Mouse (Mus musculus) embryonic facial prominence, embryonic 12.5 days (tissue): ENCODE results near the gene Rab38. TPM values are rescaled to one million over a fixed set of nuclear protein-coding genes. Genes with fewer than 3 reads are reported as not detected.

Experiments used
- ATAC-seq: fragments of 200-750 bp; cut with Nextera tagmentation; 2 replicates; pipeline ENCODE4 v1.8.0; 2017; ENCODE audit not compliant: insufficient number of reproducible peaks, insufficient read depth, low FRiP score, low TSS enrichment
- H3K27ac ChIP-seq: fragments of 300-500 bp; sonication (generic); 2 replicates; pipeline ENCODE4 v1.5.1; 2016; ENCODE audit warnings: mild to moderate bottlenecking
- H3K27me3 ChIP-seq: fragments of 300-500 bp; sonication (generic); 2 replicates; pipeline ENCODE4 v1.6.1; 2016; ENCODE audit warnings: mild to moderate bottlenecking, moderate library complexity
- H3K36me3 ChIP-seq: fragments of 300-500 bp; sonication (generic); 2 replicates; pipeline ENCODE4 v1.6.1; 2016; ENCODE audit warnings: mild to moderate bottlenecking
- H3K4me1 ChIP-seq: fragments of 300-500 bp; sonication (generic); 2 replicates; pipeline ENCODE4 v1.6.1; 2016
- H3K4me2 ChIP-seq: fragments of 300-500 bp; sonication (generic); replicated peaks from 2 replicates; pipeline ENCODE4 v1.6.1; 2016; ENCODE audit warnings: mild to moderate bottlenecking, moderate library complexity
- H3K4me3 ChIP-seq: fragments of 300-500 bp; sonication (generic); 2 replicates; pipeline ENCODE4 v1.5.1; 2016; ENCODE audit warnings: mild to moderate bottlenecking
- H3K9ac ChIP-seq: fragments of 300-500 bp; sonication (generic); 2 replicates; pipeline ENCODE4 v1.6.1; 2016; ENCODE audit warnings: mild to moderate bottlenecking, moderate library complexity
- H3K9me3 ChIP-seq: fragments of 300-500 bp; sonication (generic); 2 replicates; pipeline ENCODE4 v1.6.1; 2016; ENCODE audit warnings: mild to moderate bottlenecking, moderate library complexity
- WGBS: fragments of 180-500 bp; shearing (Covaris S2); methylation state at CpG from one replicate; pipeline ENCODE4 v1.1.7; 2016; 5-methylcytosine and 5-hydroxymethylcytosine counted together
- polyA plus RNA-seq: library from polyadenylated mRNA; unstranded; fragments of >200 nt; fragmentation: Nextera tagmentation; extraction: Ambion mirVana; gene quantifications from 2 replicates; pipeline ENCODE4 v1.2.1, GENCODE M21; 2016

The Rab38 gene
- polyA plus RNA-seq = 10.6 and 11.0 TPM in 2 replicates

DNA sequence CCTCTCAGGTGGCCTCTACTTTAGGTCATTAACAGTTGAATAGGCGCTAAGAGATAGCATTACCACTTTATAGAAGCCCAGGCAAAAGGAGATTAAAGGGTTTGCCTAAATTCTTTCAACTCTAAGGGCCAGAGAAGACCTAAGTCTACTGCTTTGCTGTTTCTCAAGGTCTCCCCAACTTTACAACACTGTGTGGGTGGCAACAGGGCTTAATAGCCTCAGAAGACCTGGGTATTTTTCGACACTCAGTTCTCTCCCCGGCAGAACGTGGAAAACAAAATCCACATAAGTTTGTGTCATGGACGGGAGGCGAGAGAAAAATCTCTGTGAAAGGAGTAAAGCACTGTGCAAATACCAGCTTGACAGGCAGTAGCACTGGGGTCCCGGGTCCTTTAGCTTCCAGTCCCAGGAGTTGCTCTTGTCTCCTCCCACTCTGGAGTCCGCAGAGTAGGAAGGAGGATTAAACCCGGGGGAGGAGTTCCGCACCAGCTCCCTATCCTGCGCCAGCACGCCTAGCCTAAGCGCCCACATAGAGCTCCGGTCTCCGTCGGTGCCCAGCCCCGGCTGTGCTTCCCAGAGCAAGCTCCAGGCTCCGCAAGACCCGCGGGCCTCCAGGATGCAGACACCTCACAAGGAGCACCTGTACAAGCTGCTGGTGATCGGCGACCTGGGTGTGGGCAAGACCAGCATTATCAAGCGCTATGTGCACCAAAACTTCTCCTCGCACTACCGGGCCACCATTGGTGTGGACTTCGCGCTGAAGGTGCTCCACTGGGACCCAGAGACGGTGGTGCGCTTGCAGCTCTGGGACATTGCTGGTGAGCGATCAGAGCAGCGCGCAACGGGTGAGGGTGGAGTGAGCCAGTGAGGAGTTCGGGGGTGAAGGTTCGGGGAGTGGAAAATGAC, at the start of gene Rab38:
Gene Rab38 (plus strand): TSS at position 488 of the 906 bp plus-strand sequence.
- 1% methylated on average over 35 of the region's 35 CpGs for WGBS

DNA sequence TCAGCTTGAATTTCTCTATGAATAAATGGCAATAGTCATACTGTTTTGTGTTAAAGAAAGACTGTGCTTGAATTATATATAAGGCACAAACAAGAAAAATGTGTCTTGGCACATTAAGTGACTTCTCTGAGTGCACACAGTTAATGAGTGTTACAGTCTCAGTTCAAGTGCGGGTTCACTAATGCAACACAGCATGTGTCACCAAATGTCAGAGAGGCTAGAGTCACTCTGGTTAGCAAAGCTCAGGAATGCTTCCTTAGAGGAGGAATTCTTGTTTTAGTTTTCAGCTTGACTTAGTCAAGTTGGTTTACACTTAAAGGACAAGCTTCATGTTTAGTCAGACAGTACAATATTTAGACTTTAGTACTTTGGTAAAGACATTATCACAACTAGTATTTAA, 35.5 kb upstream of the Rab38 start:
- ATAC-seq = no peak
- Histone ChIP-seq H3K4me1 (no peaks in the 10 kb centered on the region), H3K27ac (no peak overlapping the region), H3K36me3 (no peaks in the 10 kb centered on the region), H3K9ac (no peak overlapping the region), H3K27me3 (no peaks in the 10 kb centered on the region), H3K4me2 (no peak overlapping the region), H3K4me3 (no peak overlapping the region), H3K9me3 (no peaks in the 10 kb centered on the region)
- 74% methylated on average over 1 of the region's 1 CpGs for WGBS

More for the DNA sequence above, at the start of gene Rab38:
- ATAC-seq = peak; percentile 97
- H3K9ac ChIP-seq = peak within 1 kb of the TSS; percentile 28; the same call in 1 of the 2 replicates
- no peaks in the 10 kb centered on the region for H3K9me3 ChIP-seq
- H3K36me3 ChIP-seq = no peaks in the 10 kb centered on the region
- H3K27me3 ChIP-seq = no peaks in the 10 kb centered on the region; the same call in 1 of the 2 replicates
- no peaks in the 10 kb centered on the region for H3K4me1 ChIP-seq
- no peak within 1 kb of the TSS for H3K27ac ChIP-seq
- H3K4me2 ChIP-seq = peak within 1 kb of the TSS; percentile 70
- peak within 1 kb of the TSS; percentile 46 for H3K4me3 ChIP-seq

DNA sequence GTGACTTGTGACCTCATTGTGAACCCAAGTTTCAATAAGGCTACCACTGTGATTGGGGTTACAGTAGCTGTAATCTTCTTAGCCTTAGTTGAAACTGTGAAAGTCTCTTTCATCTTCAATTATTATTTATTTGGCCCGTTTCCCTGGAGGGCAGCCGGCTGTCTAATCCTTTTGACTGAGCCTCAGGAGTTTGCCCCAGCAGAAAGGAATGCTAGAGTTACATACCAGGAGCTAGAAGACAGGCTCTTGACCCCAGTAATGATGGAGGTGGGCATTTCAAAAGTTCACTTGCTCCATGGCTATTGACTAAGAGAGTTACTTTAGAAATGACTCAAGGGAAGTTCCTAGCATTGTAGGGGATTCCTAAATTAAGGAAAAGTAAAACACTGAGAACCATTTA, 34.3 kb upstream of the Rab38 start:
- no peaks in the 10 kb centered on the region for H3K27me3 ChIP-seq
- no peak overlapping the region for H3K4me2 ChIP-seq
- 27% methylated on average over 2 of the region's 2 CpGs for WGBS
- no peaks in the 10 kb centered on the region for H3K9me3 ChIP-seq
- no peak overlapping the region for H3K4me3 ChIP-seq
- H3K4me1 ChIP-seq = no peaks in the 10 kb centered on the region
- no peaks in the 10 kb centered on the region for H3K36me3 ChIP-seq
- H3K9ac ChIP-seq = no peak overlapping the region
- H3K27ac ChIP-seq = no peak overlapping the region
- ATAC-seq = no peak

DNA sequence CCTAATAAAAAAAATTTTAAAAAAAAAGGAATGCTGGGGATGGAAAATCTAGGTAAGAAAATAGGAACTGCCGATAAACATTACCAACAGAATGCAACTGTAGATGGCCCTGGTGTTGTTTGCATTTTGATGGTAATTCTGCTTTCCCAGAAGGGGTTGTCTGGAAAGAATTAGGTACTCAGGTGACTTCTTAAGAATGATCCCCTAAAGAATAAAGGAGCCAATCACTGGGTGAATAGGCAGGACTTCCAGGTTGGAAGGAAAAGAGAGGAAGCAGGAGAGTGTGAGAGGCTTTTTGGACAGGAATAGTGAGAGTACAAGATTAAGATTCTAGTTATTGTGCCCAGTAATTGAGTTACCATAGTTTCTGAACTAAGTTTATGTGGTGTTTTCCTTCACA, 24.8 kb upstream of the Rab38 start:
- Histone ChIP-seq H3K9me3 (no peaks in the 10 kb centered on the region), H3K27me3 (no peaks in the 10 kb centered on the region), H3K4me3 (no peak overlapping the region), H3K4me2 (no peak overlapping the region), H3K9ac (no peak overlapping the region), H3K27ac (no peak overlapping the region), H3K4me1 (no peaks in the 10 kb centered on the region), H3K36me3 (no peaks in the 10 kb centered on the region)
- 91% methylated on average over 1 of the region's 1 CpGs for WGBS
- ATAC-seq = no peak

DNA sequence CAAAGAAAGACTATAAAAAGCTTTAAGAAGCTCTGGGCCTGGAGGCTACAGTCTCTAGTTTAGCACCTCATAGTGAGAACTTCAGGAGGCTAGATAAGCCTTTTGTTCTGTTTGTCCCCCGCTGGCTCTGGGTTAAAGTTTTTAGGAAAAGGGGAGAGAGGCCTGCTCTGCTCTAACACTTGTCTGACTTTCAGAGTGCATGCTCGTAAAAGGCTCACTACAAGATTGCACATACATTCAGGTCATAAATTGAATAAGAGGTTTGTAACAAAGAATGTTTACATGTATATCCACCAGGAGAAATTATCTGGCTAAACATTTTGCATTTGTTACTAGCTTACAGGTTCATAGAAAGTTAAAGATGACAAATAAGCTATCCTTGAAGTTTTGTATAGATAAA, 23.6 kb upstream of the Rab38 start:
- WGBS = 75% methylated on average over 2 of the region's 2 CpGs
- H3K9ac ChIP-seq = no peak overlapping the region
- H3K4me3 ChIP-seq = no peak overlapping the region
- ATAC-seq = no peak
- H3K36me3 ChIP-seq = no peaks in the 10 kb centered on the region
- H3K4me2 ChIP-seq = no peak overlapping the region
- no peaks in the 10 kb centered on the region for H3K4me1 ChIP-seq
- no peaks in the 10 kb centered on the region for H3K27me3 ChIP-seq
- H3K9me3 ChIP-seq = no peaks in the 10 kb centered on the region
- H3K27ac ChIP-seq = no peak overlapping the region

DNA sequence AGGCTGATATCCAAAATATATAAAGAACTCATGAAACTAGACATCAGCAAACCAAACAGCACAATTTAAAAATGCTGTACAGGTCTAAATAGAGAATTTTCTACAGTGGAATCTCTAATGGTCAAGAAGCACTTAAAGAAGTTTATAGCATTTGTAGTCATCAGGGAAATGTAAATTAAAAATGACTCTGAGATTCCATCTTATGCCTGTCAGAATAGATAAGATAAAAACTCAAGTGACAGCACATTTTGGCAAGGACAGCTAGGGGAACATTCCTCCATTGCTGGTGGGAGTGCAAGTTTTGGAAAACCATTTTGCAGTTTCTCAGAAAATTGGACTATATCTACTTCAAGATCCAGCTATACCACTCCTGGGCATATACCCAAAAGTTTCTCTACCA, 8.3 kb upstream of the Rab38 start:
- no peaks in the 10 kb centered on the region for H3K9me3 ChIP-seq
- no peaks in the 10 kb centered on the region for H3K27me3 ChIP-seq
- H3K4me2 ChIP-seq = no peak overlapping the region
- H3K9ac ChIP-seq = no peak overlapping the region
- H3K27ac ChIP-seq = no peak overlapping the region
- H3K36me3 ChIP-seq = no peaks in the 10 kb centered on the region
- no peak for ATAC-seq
- no peak overlapping the region for H3K4me3 ChIP-seq
- no peaks in the 10 kb centered on the region for H3K4me1 ChIP-seq

DNA sequence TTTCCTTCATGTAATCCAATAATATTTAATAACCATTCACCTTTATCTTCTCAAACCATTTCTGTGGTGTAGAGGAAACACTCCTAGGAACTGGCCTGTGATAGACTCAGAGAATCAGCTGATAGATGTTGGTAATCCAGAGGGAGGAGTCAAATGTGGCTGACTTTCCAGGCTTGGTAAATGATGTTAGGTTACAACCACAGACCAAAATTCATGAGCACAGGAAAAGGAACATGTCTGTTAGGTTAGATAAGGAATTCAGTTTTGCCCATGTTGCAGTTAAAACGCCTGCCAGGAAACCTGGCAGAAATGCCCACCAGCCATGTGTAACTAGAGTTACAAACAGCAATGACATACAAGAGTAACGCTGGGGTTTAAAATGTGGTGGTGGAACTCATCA, 6.2 kb upstream of the Rab38 start:
- Histone ChIP-seq H3K4me3 (no peak overlapping the region), H3K4me1 (no peaks in the 10 kb centered on the region), H3K9ac (no peak overlapping the region), H3K9me3 (no peaks in the 10 kb centered on the region), H3K36me3 (no peaks in the 10 kb centered on the region), H3K27ac (no peak overlapping the region), H3K4me2 (no peak overlapping the region), H3K27me3 (no peaks in the 10 kb centered on the region)
- no peak for ATAC-seq
- WGBS = 87% methylated on average over 2 of the region's 2 CpGs

DNA sequence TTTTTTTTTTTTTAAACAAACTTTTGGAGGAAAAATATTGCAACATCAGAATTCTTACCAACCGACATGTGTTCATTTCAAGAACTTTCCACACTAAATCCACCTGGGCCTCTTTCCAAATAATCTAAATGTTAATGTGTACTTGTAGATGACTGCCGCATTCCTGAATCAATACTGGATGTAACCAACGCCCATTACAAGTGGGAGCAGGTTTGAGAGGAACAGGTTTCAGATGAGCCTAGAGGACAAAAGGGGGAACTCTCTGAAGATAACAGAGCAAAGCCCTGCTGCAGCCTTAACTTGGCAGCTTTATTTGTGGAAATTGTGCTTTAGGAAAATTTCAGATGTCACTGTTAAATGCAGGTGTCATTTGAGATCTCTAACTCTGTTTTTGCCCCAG, 4.3 kb upstream of the Rab38 start:
- Histone ChIP-seq H3K4me2 (no peak overlapping the region), H3K27ac (no peak overlapping the region), H3K4me1 (no peaks in the 10 kb centered on the region), H3K36me3 (no peaks in the 10 kb centered on the region), H3K9me3 (no peaks in the 10 kb centered on the region), H3K9ac (no peak overlapping the region), H3K4me3 (no peak overlapping the region), H3K27me3 (no peaks in the 10 kb centered on the region)
- 68% methylated on average over 3 of the region's 3 CpGs for WGBS
- ATAC-seq = no peak

DNA sequence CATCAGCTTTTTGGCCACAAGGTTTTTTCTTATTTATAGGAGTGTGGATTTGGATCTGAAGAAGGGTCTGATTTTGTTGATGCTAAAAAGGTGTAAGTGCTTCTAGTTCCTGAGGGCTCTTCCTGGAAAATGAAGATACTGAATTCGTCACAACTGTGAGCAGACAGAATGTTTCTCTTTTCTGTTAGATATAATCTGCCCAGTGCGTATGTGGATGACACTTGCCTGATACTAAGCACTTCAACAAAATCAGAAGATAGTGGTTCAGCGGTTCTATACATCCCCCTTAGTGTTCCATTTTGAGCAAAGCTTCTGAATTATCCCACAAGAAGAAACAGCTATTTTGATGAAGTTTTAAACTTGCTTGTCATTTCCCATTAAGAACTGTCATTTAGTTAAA, 2.6 kb upstream of the Rab38 start:
- H3K4me1 ChIP-seq = no peaks in the 10 kb centered on the region
- H3K4me2 ChIP-seq = no peak overlapping the region
- H3K9ac ChIP-seq = no peak overlapping the region
- no peaks in the 10 kb centered on the region for H3K36me3 ChIP-seq
- H3K4me3 ChIP-seq = no peak overlapping the region
- 87% methylated on average over 3 of the region's 3 CpGs for WGBS
- no peak for ATAC-seq
- H3K9me3 ChIP-seq = no peaks in the 10 kb centered on the region
- H3K27ac ChIP-seq = no peak overlapping the region
- no peaks in the 10 kb centered on the region; the same call in 1 of the 2 replicates for H3K27me3 ChIP-seq

DNA sequence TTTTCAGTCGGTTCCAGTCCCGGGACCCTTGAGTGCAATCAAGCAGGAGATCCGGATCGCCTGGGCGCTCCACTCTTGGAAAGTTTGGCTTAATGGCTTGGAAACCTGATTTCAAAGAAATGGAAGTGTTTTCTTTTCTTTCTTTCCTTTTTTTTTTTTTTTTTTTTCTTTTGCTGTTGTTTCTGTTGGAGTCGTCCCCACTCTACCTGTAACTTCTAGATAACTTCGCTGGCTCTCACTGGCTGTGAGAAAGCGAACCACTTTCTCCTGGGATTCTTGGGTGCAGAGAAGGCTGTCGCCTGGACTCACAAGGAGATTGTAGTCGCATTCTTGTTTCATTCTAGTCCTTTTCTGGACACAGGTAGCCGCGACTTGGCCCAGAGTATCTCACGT, 615 bp downstream of the Rab38 start:
- ATAC-seq = no peak
- no peaks in the 10 kb centered on the region; the same call in 1 of the 2 replicates for H3K27me3 ChIP-seq
- H3K36me3 ChIP-seq = no peaks in the 10 kb centered on the region
- H3K9me3 ChIP-seq = no peaks in the 10 kb centered on the region
- H3K4me1 ChIP-seq = no peaks in the 10 kb centered on the region
- peak overlapping the region; percentile 70 for H3K4me2 ChIP-seq
- peak overlapping the region; percentile 28; the same call in 1 of the 2 replicates for H3K9ac ChIP-seq
- peak overlapping the region; percentile 46 for H3K4me3 ChIP-seq
- no peak overlapping the region for H3K27ac ChIP-seq
- WGBS = 5% methylated on average over 13 of the region's 13 CpGs

DNA sequence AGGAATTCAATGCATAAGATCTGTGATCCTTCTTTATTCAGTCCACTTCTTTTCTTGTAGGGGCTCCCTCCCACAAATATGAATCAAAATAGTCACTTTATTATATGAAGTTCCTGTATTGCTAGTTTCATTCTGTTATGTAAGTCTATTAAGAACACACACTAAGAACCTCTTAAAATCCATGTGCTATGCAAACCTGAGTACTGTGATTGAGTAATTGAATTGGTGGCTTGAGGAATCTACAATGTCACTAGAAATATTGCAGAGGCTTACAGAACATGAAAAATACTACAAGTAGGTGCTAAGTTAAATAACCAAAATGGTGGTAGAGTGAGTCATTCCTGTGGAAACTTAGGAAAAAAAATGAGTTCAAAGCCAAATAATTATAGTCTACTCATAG, 10.2 kb downstream of the Rab38 start:
- Histone ChIP-seq H3K4me1 (no peaks in the 10 kb centered on the region), H3K27me3 (no peaks in the 10 kb centered on the region), H3K4me2 (no peak overlapping the region), H3K36me3 (no peaks in the 10 kb centered on the region), H3K4me3 (no peak overlapping the region), H3K27ac (no peak overlapping the region), H3K9me3 (no peaks in the 10 kb centered on the region), H3K9ac (no peak overlapping the region)
- ATAC-seq = no peak

DNA sequence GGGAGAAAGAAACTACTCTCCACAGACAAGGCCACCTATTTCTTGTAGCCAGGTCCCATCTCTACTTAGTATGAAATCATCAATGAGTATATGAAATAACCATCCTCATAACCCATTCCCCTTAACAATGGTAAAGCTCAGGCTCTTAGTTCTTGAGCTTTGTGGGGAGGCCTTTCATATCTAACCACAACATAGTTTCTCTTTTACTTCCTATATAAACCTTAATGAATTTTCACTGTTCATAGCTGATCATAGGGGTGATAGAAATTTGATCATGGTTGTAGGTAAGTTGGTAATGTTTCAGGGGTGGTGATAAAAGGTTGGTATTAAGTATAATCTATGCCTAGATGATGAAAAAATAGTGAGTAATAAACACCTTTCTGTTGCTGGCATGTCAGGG, 12.6 kb downstream of the Rab38 start:
- Histone ChIP-seq H3K9ac (no peak overlapping the region), H3K36me3 (no peaks in the 10 kb centered on the region), H3K4me1 (no peaks in the 10 kb centered on the region), H3K27ac (no peak overlapping the region), H3K27me3 (no peaks in the 10 kb centered on the region), H3K9me3 (no peaks in the 10 kb centered on the region), H3K4me2 (no peak overlapping the region), H3K4me3 (no peak overlapping the region)
- ATAC-seq = no peak
